10 mouse cellular contexts compared by ENCODE assay signal in the genomic region with DNA sequence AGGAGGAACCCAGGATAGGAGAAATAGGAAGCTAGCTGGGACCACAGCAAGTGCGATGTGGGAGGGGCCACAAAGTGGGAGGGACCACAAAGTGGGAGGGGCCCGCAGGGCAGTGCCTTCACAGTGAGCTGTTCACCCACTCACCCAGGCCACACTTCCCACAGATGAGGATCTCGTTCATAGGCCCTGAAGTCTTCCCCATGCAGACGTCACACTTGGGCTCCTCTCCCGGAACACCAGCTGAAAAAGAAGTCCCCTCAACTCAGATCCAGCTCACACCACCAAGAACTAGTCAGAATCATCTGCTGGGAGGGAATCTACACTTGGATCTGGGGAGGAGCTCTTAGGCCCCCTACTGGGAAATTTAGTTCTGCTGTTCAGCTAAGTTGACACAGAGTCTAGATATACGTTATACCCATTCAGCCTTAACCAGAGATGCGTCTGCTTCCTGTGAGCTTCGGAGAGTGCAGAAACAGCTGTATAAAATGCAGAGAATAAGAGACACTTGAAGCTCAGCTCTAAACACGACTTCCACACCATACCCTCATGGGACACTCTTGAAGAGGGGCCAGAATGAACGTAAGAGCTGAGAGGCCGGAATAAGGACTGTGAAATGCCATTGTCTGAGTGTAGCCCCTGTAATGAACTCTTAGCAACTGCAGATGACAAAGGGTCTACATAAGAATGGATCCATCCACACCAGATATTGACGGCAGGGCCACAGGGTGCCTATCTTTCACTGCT. TPM values are rescaled to one million over a fixed set of nuclear protein-coding genes. Genes with fewer than 3 reads are reported as not detected.
DNase-seq lines count a peak whose midpoint lies in the region; ATAC-seq and TF ChIP-seq lines count a peak whose summit lies in the region.
"Had no signal": no experiment of that assay in that cellular context is flagged by ENCODE, and none has a peak within 500 bp of the region (broad histone marks: within the 10 kb centered on the region; RNA-seq: fewer than 3 reads in every experiment).

No protein-coding gene starts in this region.

- no peak overlapping the region for H3K4me3 ChIP-seq in liver, postnatal 0 days (ENCODE audit: low read depth, low read length)
- H3K4me3 ChIP-seq in forebrain, embryonic 11.5 days (ENCODE audit: low read depth, low read length): no peak overlapping the region
- H3K4me3 ChIP-seq: heart, embryonic 15.5 days; neural tube, embryonic 12.5 days had no signal

- 49% methylated on average over 12 of the region's 12 CpGs for WGBS in liver, postnatal 0 days (ENCODE audit: insufficient replicate concordance)
- 52% methylated on average over 12 of the region's 12 CpGs for WGBS in forebrain, embryonic 11.5 days

- TF ChIP-seq CTCF in liver, postnatal 0 days (IDR thresholded peaks at IDR 0.05; ENCODE audit: low read depth): peak; percentile 28

- TF ChIP-seq EP300 in liver, postnatal 0 days (IDR thresholded peaks at IDR 0.05; ENCODE audit: low read depth): no peak

- peak overlapping the region; percentile 37; the same call in 1 of the 2 replicates for H3K27ac ChIP-seq in liver, postnatal 0 days (ENCODE audit: low read depth)
- no peak overlapping the region for H3K27ac ChIP-seq in forebrain, embryonic 11.5 days (ENCODE audit: low read depth, low read length)
- H3K27ac ChIP-seq: heart, embryonic 15.5 days; neural tube, embryonic 12.5 days had no signal

- H3K4me1 ChIP-seq in liver, postnatal 0 days (ENCODE audit: insufficient read depth): peaks cover 27% of the 10 kb centered on the region
- peaks cover 2% of the 10 kb centered on the region; the same call in 1 of the 2 replicates for H3K4me1 ChIP-seq in forebrain, embryonic 11.5 days (replicated peaks; ENCODE audit: control insufficient read depth, insufficient read depth, low read length)

- H3K9me3 ChIP-seq in liver, postnatal 0 days (ENCODE audit: low read length): no peaks in the 10 kb centered on the region
- H3K9me3 ChIP-seq in forebrain, embryonic 11.5 days (ENCODE audit: control insufficient read depth, low read length): no peaks in the 10 kb centered on the region
- H3K9me3 ChIP-seq: heart, embryonic 15.5 days; neural tube, embryonic 12.5 days had no signal

- no peak overlapping the region for H3K4me2 ChIP-seq in liver, postnatal 0 days (ENCODE audit: low read depth, low read length)
- no peak overlapping the region for H3K4me2 ChIP-seq in forebrain, embryonic 11.5 days (ENCODE audit: low read depth, low read length, severe bottlenecking)
- H3K4me2 ChIP-seq: heart, embryonic 15.5 days; neural tube, embryonic 12.5 days had no signal

- peaks cover 11% of the 10 kb centered on the region; the same call in 1 of the 2 replicates for H3K36me3 ChIP-seq in liver, postnatal 0 days (replicated peaks; ENCODE audit: insufficient read depth, low read length)
- no peaks in the 10 kb centered on the region for H3K36me3 ChIP-seq in forebrain, embryonic 11.5 days (ENCODE audit: control insufficient read depth, insufficient read depth, low read length)
- H3K36me3 ChIP-seq: neural tube, embryonic 12.5 days had no signal

- H3K27me3 ChIP-seq in liver, postnatal 0 days (ENCODE audit: insufficient read depth, low read length): no peaks in the 10 kb centered on the region
- H3K27me3 ChIP-seq in forebrain, embryonic 11.5 days (ENCODE audit: control insufficient read depth, insufficient read depth, low read length): no peaks in the 10 kb centered on the region; the same call in 1 of the 2 replicates

- peak; percentile 17 to 18 for DNase-seq in cerebellum, adult 18-20 months
- no peak for DNase-seq in cerebellum, postnatal 4 days (ENCODE audit: low spot score in 2 of 2)
- peak; percentile 38 for DNase-seq in right cerebral cortex, postnatal 14 days
- DNase-seq in right cerebral cortex, adult 18-20 months: no peak
- peak; percentile 45 to 76 for DNase-seq in gastrocnemius, postnatal 4 days (ENCODE audit: low spot score in 2 of 2)
- DNase-seq in liver, postnatal 0 days: peak; percentile 79
- peak; percentile 77 to 80 for DNase-seq in spleen, postnatal 4 days (ENCODE audit: low spot score in 2 of 2)
- DNase-seq in forebrain, embryonic 11.5 days (ENCODE audit: low spot score): no peak

- no peak for ATAC-seq in liver, postnatal 0 days
- ATAC-seq in forebrain, embryonic 11.5 days (replicated peaks; ENCODE audit: low FRiP score): no peak

- no peak overlapping the region for H3K9ac ChIP-seq in liver, postnatal 0 days (replicated peaks)
- H3K9ac ChIP-seq in forebrain, embryonic 11.5 days (ENCODE audit: low read length): no peak overlapping the region
- H3K9ac ChIP-seq: heart, embryonic 15.5 days; neural tube, embryonic 12.5 days had no signal

RNA-seq across cellular contexts. Expression of a gene that starts 6.8 kb away (rescaled TPM):
- total RNA-seq in gastrocnemius, postnatal 4 days (2021): 10 to 100 TPM in 1 of 2 experiments, 1 to 10 TPM in 1; 9.3 to 11.6 TPM
- polyA plus RNA-seq in liver, postnatal 0 days (2015; fragmentation: Nextera tagmentation; extraction: Ambion mirVana): 1.1 and 1.3 TPM in 2 replicates
- polyA plus RNA-seq in forebrain, embryonic 11.5 days (2014; fragmentation: Nextera tagmentation; extraction: Ambion mirVana): 4.4 and 6.5 TPM in 2 replicates

RNA-seq across cellular contexts. Expression of a gene that starts 32.3 kb away (rescaled TPM):
- total RNA-seq in gastrocnemius, postnatal 4 days (2021): 10 to 100 TPM; 25.4 to 25.7 TPM
- polyA plus RNA-seq in liver, postnatal 0 days (2015; fragmentation: Nextera tagmentation; extraction: Ambion mirVana): 36.0 and 37.3 TPM in 2 replicates
- 117 and 127 TPM in 2 replicates for polyA plus RNA-seq in forebrain, embryonic 11.5 days (2014; fragmentation: Nextera tagmentation; extraction: Ambion mirVana)

RNA-seq across cellular contexts. Expression of a gene that starts 32.8 kb away (rescaled TPM):
- under 1 TPM; 0.18 to 0.34 TPM for total RNA-seq in gastrocnemius, postnatal 4 days (2021)
- 7.2 and 8.5 TPM in 2 replicates for polyA plus RNA-seq in liver, postnatal 0 days (2015; fragmentation: Nextera tagmentation; extraction: Ambion mirVana)
- polyA plus RNA-seq in forebrain, embryonic 11.5 days (2014; fragmentation: Nextera tagmentation; extraction: Ambion mirVana): not detected in 2 replicates
- polyA plus RNA-seq: neural tube, embryonic 12.5 days had no signal

RNA-seq across cellular contexts. Expression of a gene that starts 54.5 kb away (rescaled TPM):
- total RNA-seq in gastrocnemius, postnatal 4 days (2021): 1 to 10 TPM; 1.7 to 3.5 TPM
- 0.34 and 0.43 TPM in 2 replicates for polyA plus RNA-seq in liver, postnatal 0 days (2015; fragmentation: Nextera tagmentation; extraction: Ambion mirVana)
- polyA plus RNA-seq in forebrain, embryonic 11.5 days (2014; fragmentation: Nextera tagmentation; extraction: Ambion mirVana): 0.33 and 0.37 TPM in 2 replicates

Comparison
In these comparisons a context has a peak if more than half of its experiments do, and no peak if none do; other contexts are left out.
1. DNase-seq: peak in cerebellum, adult 18-20 months (2 of 2), right cerebral cortex, postnatal 14 days (single experiment), gastrocnemius, postnatal 4 days (2 of 2), liver, postnatal 0 days (single experiment) and spleen, postnatal 4 days (2 of 2); none in cerebellum, postnatal 4 days (0 of 2), right cerebral cortex, adult 18-20 months (single experiment) and forebrain, embryonic 11.5 days (single experiment).